Mouse (Mus musculus) brain, embryonic 14.5 days (tissue): Measurements from ENCODE around the gene Lmod3.

ENCODE experiments used
- CTCF ChIP-seq: fragments of 200-500 bp; IDR thresholded peaks from 2 replicates; pipeline ENCODE4 v1.5.1; 2012; ENCODE audit warnings: inconsistent platforms, mild to moderate bottlenecking, moderate library complexity, borderline replicate concordance; ENCODE audit not compliant: insufficient read depth, insufficient read length; ENCODE audit errors: extremely low read depth
- POLR2A ChIP-seq: fragments of 200-500 bp; IDR thresholded peaks from 2 replicates; pipeline ENCODE4 v1.6.1; 2012; ENCODE audit warnings: mild to moderate bottlenecking, inconsistent platforms, borderline replicate concordance; ENCODE audit not compliant: poor library complexity, insufficient read depth, insufficient read length, severe bottlenecking; ENCODE audit errors: extremely low read depth

DNA sequence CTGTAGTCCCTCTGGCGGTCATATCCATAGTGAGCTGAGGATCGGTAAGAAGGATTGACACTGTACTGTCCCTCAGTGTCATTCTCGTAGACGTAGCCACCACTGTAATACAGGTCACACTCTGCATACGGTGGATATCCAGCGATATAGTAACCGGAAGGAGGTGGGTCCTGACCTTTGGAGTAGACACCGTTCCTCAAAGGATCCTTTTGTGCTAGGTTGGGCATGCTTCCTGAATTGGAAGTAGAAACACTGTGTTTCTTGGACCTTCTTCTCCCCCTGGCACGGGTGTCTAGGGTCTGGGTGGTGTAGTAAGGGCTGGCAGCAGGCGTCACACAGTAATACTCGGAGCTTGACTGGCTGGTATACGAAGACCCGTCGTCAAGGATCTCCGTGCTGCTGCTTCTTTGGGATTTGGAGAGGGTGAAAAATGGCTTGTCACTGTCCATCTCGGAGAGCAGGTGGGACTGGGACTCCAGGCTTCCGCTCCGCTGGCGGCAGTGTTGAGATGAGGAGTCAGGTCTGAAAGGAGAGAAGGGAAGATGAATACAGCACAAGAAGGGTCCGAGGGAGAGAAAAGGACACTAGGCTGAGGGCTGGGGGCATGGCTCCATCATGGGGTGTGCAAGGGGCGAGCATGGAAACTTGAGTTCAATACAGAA is 43.4 kb upstream of the Lmod3 start:
- no peak for TF ChIP-seq CTCF
- TF ChIP-seq POLR2A = no peak
